Mouse (Mus musculus) midbrain, embryonic 11.5 days (tissue): ENCODE measurements around the gene Aif1. TPM values are rescaled to one million over a fixed set of nuclear protein-coding genes. Genes with fewer than 3 reads are reported as not detected.

Experiments used
- ATAC-seq: fragments of 200-750 bp; cut with Nextera tagmentation; 2 replicates; pipeline ENCODE4 v1.8.0; 2017; ENCODE audit warnings: moderate TSS enrichment, moderate library complexity; ENCODE audit not compliant: low FRiP score
- DNase-seq: peaks from one replicate; pipeline ENCODE4 v3.0.0; 2015; ENCODE audit warnings: low spot score; ENCODE audit errors: missing footprints
- H3K27ac ChIP-seq: fragments of 300-500 bp; sonication (generic); 2 replicates; pipeline ENCODE4 v1.5.1; 2014; ENCODE audit warnings: low read depth, low read length
- H3K27me3 ChIP-seq: fragments of 300-500 bp; sonication (generic); 2 replicates; pipeline ENCODE4 v1.6.1; 2014; ENCODE audit warnings: mild to moderate bottlenecking, low read length, moderate library complexity, mixed read lengths; ENCODE audit not compliant: control insufficient read depth, insufficient read depth
- H3K36me3 ChIP-seq: fragments of 300-500 bp; sonication (generic); 2 replicates; pipeline ENCODE4 v1.6.1; 2014; ENCODE audit warnings: mild to moderate bottlenecking, low read length, moderate library complexity, mixed read lengths; ENCODE audit not compliant: control insufficient read depth, insufficient read depth
- H3K4me1 ChIP-seq: fragments of 300-500 bp; sonication (generic); 2 replicates; pipeline ENCODE4 v1.6.1; 2014; ENCODE audit warnings: low read length; ENCODE audit not compliant: control insufficient read depth, insufficient read depth
- H3K4me2 ChIP-seq: fragments of 300-500 bp; sonication (generic); 2 replicates; pipeline ENCODE4 v1.6.1; 2014; ENCODE audit warnings: mild to moderate bottlenecking, moderate library complexity
- H3K4me3 ChIP-seq: fragments of 300-500 bp; sonication (generic); 2 replicates; pipeline ENCODE4 v1.5.1; 2014; ENCODE audit warnings: low read depth, low read length
- H3K9ac ChIP-seq: fragments of 300-500 bp; sonication (generic); 2 replicates; pipeline ENCODE4 v1.6.1; 2014; ENCODE audit warnings: low read length
- H3K9me3 ChIP-seq: fragments of 300-500 bp; sonication (generic); 2 replicates; pipeline ENCODE4 v1.6.1; 2016; ENCODE audit warnings: low read length; ENCODE audit not compliant: control insufficient read depth
- WGBS: fragments of 180-500 bp; shearing (Covaris S2); extraction: QIAGEN DNeasy Blood & Tissue Kit; methylation state at CpG from one replicate; pipeline ENCODE4 v1.1.7; 2014; 5-methylcytosine and 5-hydroxymethylcytosine counted together
- polyA plus RNA-seq: library from polyadenylated mRNA; unstranded; fragments of >200 nt; fragmentation: Nextera tagmentation; extraction: Ambion mirVana; gene quantifications from 2 replicates; pipeline ENCODE4 v1.2.1, GENCODE M21; 2014

The Aif1 gene
- polyA plus RNA-seq, 1 experiment from 2014 or later: 8.4 TPM

GRCm38 (mm10) chr17:35147348-35147747 lies 28.5 kb downstream of the Aif1 start:
- WGBS: 61% methylated on average over 3 of the region's 3 CpGs
- Histone ChIP-seq H3K9me3 (no peaks in the 10 kb centered on the region; the same call in 1 of the 2 replicates), H3K27ac (no peak overlapping the region; the same call in 1 of the 2 replicates), H3K36me3 (peaks cover 66% of the 10 kb centered on the region), H3K9ac (no peak overlapping the region), H3K4me1 (no peaks in the 10 kb centered on the region), H3K4me2 (no peak overlapping the region), H3K27me3 (no peaks in the 10 kb centered on the region; the same call in 1 of the 2 replicates), H3K4me3 (no peak overlapping the region)
- ATAC-seq (no peak), DNase-seq (peak; percentile 90)

DNA sequence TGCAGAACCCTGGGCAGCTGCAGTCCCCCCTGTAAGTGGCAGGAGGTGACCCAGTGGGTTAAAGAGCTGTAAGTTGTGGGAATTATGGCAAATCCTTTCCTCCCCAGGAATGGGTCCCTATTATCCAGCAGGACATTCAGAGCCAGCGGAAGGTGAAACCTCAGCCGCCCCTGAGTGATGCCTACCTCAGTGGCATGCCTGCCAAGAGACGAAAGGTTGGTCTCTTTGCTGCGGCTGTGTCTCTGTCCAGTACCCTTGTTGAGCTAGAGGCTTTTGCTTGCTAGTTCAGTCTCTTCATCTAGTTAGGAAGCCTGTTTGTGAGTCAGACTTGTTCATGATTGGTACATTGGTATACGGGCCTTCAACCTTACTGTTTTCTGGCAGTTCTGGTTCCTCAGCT lies 29.7 kb downstream of the Aif1 start:
- Histone ChIP-seq H3K36me3 (peaks cover 66% of the 10 kb centered on the region), H3K9ac (no peak overlapping the region), H3K27ac (no peak overlapping the region), H3K9me3 (no peaks in the 10 kb centered on the region; the same call in 1 of the 2 replicates), H3K27me3 (no peaks in the 10 kb centered on the region; the same call in 1 of the 2 replicates), H3K4me1 (no peaks in the 10 kb centered on the region), H3K4me3 (no peak overlapping the region), H3K4me2 (no peak overlapping the region)
- 87% methylated on average over 5 of the region's 5 CpGs for WGBS
- DNase-seq (no peak), ATAC-seq (no peak)

GRCm38 (mm10) chr17:35141971-35142370 lies 33.9 kb downstream of the Aif1 start:
- Histone ChIP-seq H3K4me3 (no peak overlapping the region), H3K9ac (no peak overlapping the region), H3K9me3 (no peaks in the 10 kb centered on the region; the same call in 1 of the 2 replicates), H3K27ac (no peak overlapping the region), H3K4me1 (peaks cover 4% of the 10 kb centered on the region), H3K27me3 (no peaks in the 10 kb centered on the region; the same call in 1 of the 2 replicates), H3K4me2 (no peak overlapping the region), H3K36me3 (peaks cover 64% of the 10 kb centered on the region)
- no peak for DNase-seq
- no peak for ATAC-seq
- WGBS: 93% methylated on average over 6 of the region's 6 CpGs

- no peak overlapping the region for H3K4me2 ChIP-seq
- DNase-seq: no peak
- H3K27ac ChIP-seq: no peak overlapping the region
- no peaks in the 10 kb centered on the region; the same call in 1 of the 2 replicates for H3K27me3 ChIP-seq
- H3K4me1 ChIP-seq: peaks cover 12% of the 10 kb centered on the region
- no peak overlapping the region for H3K4me3 ChIP-seq
- H3K9me3 ChIP-seq: no peaks in the 10 kb centered on the region; the same call in 1 of the 2 replicates
- ATAC-seq: no peak
- WGBS: 84% methylated on average over 15 of the region's 16 CpGs
- no peak overlapping the region for H3K9ac ChIP-seq
- peaks cover 54% of the 10 kb centered on the region for H3K36me3 ChIP-seq
Observed at GRCm38 (mm10) chr17:35140490-35140996, 35.3 kb downstream of the Aif1 start.

- ATAC-seq: no peak
- H3K27ac ChIP-seq: no peak overlapping the region
- H3K4me3 ChIP-seq: no peak overlapping the region
- H3K36me3 ChIP-seq: peaks cover 41% of the 10 kb centered on the region
- no peaks in the 10 kb centered on the region; the same call in 1 of the 2 replicates for H3K27me3 ChIP-seq
- DNase-seq: no peak
- H3K4me2 ChIP-seq: no peak overlapping the region
- 95% methylated on average over 3 of the region's 3 CpGs for WGBS
- no peaks in the 10 kb centered on the region; the same call in 1 of the 2 replicates for H3K9me3 ChIP-seq
- H3K4me1 ChIP-seq: peaks cover 12% of the 10 kb centered on the region
- H3K9ac ChIP-seq: no peak overlapping the region
Observed at GRCm38 (mm10) chr17:35139269-35139668, 36.6 kb downstream of the Aif1 start.

DNA sequence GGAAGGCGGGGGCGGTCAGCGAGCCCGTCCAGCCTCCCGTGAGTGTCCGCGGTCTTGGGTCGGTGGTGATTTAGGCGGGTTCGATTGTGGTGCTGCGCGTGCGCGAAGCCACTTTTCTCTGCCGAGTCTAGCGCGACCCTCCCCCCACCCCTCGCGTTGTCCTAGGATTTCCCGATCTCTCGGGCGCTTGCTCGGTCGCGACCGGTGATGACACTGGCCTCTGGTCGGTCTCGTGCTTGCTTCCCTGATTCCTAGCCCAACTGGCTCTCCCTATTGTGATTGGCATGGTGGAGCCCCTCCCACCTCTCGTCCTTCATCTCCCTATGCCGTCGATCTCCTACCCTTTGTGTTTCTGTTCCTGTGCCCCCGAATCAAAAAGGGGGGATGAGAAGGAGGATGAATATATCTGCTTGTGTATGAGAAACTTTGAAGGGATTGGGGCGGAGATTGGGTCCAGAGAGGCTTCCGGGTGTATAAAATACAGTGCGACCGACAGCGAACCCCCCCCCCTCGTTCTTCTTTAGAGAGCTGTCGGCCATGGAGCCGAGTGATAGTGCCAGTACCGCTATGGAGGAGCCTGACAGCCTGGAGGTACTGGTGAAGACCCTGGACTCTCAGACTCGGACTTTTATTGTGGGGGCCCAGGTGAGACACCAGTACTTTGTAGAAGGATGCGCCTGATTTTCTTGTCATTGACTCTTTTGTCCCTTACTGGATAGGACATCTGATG lies 40.1 kb downstream of the Aif1 start:
- DNase-seq (peak; percentile 91), ATAC-seq (peak; percentile 80)
- Histone ChIP-seq H3K27me3 (no peaks in the 10 kb centered on the region), H3K4me3 (peak overlapping the region; percentile 87), H3K4me2 (peak overlapping the region; percentile 85), H3K9me3 (no peaks in the 10 kb centered on the region), H3K9ac (peak overlapping the region; percentile 76), H3K27ac (peak overlapping the region; percentile 91), H3K4me1 (peaks cover 12% of the 10 kb centered on the region), H3K36me3 (peaks cover 10% of the 10 kb centered on the region)
- WGBS: under 1% methylated on average over 43 of the region's 43 CpGs

DNA sequence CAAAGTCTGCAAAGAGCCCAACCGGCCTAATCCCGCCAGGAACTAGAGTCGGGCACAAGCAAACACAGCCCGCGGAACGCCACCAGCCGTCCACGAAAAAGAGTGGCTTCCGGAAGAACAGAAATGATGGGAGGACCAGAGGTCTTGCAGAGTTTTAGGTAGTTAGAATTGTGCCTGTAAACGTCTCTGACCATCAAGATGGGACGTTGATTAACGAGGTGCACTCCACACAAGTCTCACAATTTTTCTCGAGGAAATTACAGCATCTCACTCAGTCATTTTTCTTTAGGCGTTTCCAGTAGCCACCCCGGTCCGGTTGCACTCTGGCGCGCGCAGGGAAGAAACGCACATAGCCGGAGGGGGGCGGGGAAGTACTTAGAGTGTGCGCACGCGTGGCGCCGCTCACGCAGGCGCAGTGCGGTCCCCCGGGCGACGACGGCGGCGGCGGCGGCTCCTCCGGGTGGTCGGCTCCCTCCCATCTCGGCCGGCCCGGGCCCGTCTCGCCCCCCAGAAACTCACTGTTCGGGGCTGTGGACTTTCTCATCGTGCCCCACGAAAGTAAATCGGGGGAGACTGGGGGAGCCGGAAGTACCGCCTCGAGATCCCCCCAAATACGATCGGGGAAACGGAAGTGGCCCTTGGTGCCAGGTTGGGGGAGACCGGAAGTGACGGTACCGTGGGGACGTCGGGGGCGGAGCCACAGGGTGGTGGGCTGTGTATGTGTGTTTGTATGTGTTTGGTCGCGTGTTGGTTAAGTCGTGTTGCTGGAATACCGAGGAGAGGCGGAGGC lies 40.9 kb downstream of the Aif1 start, which contains the start of gene Bag6:
Gene Bag6 (plus strand): TSS at position 378 of the 790 bp plus-strand sequence.
- Histone ChIP-seq H3K9me3 (no peaks in the 10 kb centered on the region), H3K4me3 (peak within 1 kb of the TSS; percentile 87), H3K27me3 (no peaks in the 10 kb centered on the region), H3K36me3 (peaks cover 4% of the 10 kb centered on the region), H3K27ac (peak within 1 kb of the TSS; percentile 91), H3K9ac (peak within 1 kb of the TSS; percentile 76), H3K4me1 (peaks cover 12% of the 10 kb centered on the region), H3K4me2 (peak within 1 kb of the TSS; percentile 85)
- DNase-seq (peak; percentile 99), ATAC-seq (peak; percentile 93)
- WGBS: under 1% methylated on average over 66 of the region's 66 CpGs

DNA sequence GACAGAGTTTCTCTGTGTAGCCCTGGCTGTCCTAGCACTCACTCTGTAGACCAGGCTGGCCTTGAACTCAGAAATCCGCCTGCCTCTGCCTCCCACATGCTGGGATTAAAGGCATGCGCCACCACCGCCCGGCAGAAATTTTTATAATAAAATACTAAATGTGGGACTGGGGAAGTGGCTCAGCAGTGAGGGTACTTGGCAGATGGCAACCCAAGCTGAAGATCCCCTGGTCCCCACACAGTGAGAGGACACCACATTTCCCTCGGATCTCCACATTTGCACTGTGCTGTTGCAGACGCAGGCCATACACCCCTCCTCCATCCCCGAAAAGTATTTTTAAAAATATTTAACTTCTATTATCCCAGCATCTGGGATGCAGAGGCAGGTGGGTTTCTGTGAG lies 42.4 kb downstream of the Aif1 start:
- no peaks in the 10 kb centered on the region for H3K27me3 ChIP-seq
- H3K9me3 ChIP-seq: no peaks in the 10 kb centered on the region
- no peak overlapping the region for H3K9ac ChIP-seq
- peaks cover 2% of the 10 kb centered on the region; the same call in 1 of the 2 replicates for H3K36me3 ChIP-seq
- 92% methylated on average over 7 of the region's 7 CpGs for WGBS
- peaks cover 12% of the 10 kb centered on the region for H3K4me1 ChIP-seq
- no peak overlapping the region for H3K4me3 ChIP-seq
- ATAC-seq: no peak
- no peak for DNase-seq
- H3K27ac ChIP-seq: no peak overlapping the region
- no peak overlapping the region for H3K4me2 ChIP-seq
